Mouse (Mus musculus) MEL (cell line): ENCODE measurements around the gene Snrnp27. TPM values are rescaled to one million over a fixed set of nuclear protein-coding genes. Genes with fewer than 3 reads are reported as not detected.

ENCODE experiments used
- DNase-seq: peaks from one replicate; pipeline ENCODE4 v3.0.0; 2011; ENCODE audit warnings: low read depth, low spot score
- H3K27ac ChIP-seq: 2 replicates; pipeline ENCODE4 v1.5.1; 2012; ENCODE audit warnings: low read depth, mild to moderate bottlenecking, control low read depth, low read length, moderate library complexity; ENCODE audit not compliant: control insufficient read depth
- H3K27me3 ChIP-seq, 2 experiments: fragments of 150-350 bp in 1 of 2; sonication (generic) in 1 of 2; 2 replicates each; pipeline ENCODE4 v1.6.1; 2012; ENCODE audit warnings: low read length in 2 of 2, mild to moderate bottlenecking in 2 of 2, improper control_type of control experiment in 1 of 2, moderate library complexity in 1 of 2; ENCODE audit not compliant: insufficient read depth in 2 of 2, control insufficient read depth in 1 of 2
- H3K36me3 ChIP-seq, 2 experiments: 2 replicates each; pipeline ENCODE4 v1.6.1; 2012 to 2014; ENCODE audit warnings: low read length in 2 of 2, improper control_type of control experiment in 1 of 2, inconsistent platforms in 1 of 2, mild to moderate bottlenecking in 1 of 2; ENCODE audit not compliant: insufficient read depth in 2 of 2, control insufficient read depth in 1 of 2
- H3K4me1 ChIP-seq, 2 experiments: fragments of 150-350 bp in 1 of 2; sonication (generic) in 1 of 2; 2 replicates each; pipeline ENCODE4 v1.6.1; 2012; ENCODE audit warnings: low read length in 2 of 2, improper control_type of control experiment in 1 of 2, mild to moderate bottlenecking in 1 of 2; ENCODE audit not compliant: insufficient read depth in 2 of 2, control insufficient read depth in 1 of 2
- H3K4me3 ChIP-seq, 2 experiments: fragments of 150-350 bp in 1 of 2; sonication (generic) in 1 of 2; 2 replicates each; pipeline ENCODE4 v1.5.1; 2012; ENCODE audit warnings: low read depth in 2 of 2, low read length in 2 of 2, mild to moderate bottlenecking in 2 of 2, moderate library complexity in 2 of 2, control low read depth in 1 of 2, improper control_type of control experiment in 1 of 2; ENCODE audit not compliant: control insufficient read depth in 1 of 2, insufficient read depth in 1 of 2
- H3K79me2 ChIP-seq: 2 replicates; pipeline ENCODE4 v1.6.1; 2012; ENCODE audit warnings: mild to moderate bottlenecking, low read length, moderate library complexity; ENCODE audit not compliant: control insufficient read depth, poor library complexity, insufficient read depth
- H3K9ac ChIP-seq: 2 replicates; pipeline ENCODE4 v1.6.1; 2012; ENCODE audit warnings: low read depth, mild to moderate bottlenecking, control low read depth, low read length, moderate library complexity; ENCODE audit not compliant: control insufficient read depth, poor library complexity, severe bottlenecking
- H3K9me3 ChIP-seq: fragments of 150-350 bp; sonication (generic); replicated peaks from 2 replicates; pipeline ENCODE4 v1.6.1; 2012; ENCODE audit warnings: mild to moderate bottlenecking, low read length, improper control_type of control experiment, moderate library complexity; ENCODE audit not compliant: insufficient read depth
- BHLHE40 ChIP-seq: IDR thresholded peaks from 2 replicates; pipeline ENCODE4 v1.6.1; 2012; ENCODE audit warnings: low read depth, mild to moderate bottlenecking, inconsistent platforms, low read length, improper control_type of control experiment, borderline replicate concordance
- CHD1 ChIP-seq: IDR thresholded peaks from 2 replicates; pipeline ENCODE4 v1.6.1; 2012; ENCODE audit warnings: low read depth, mild to moderate bottlenecking, inconsistent platforms, low read length, improper control_type of control experiment
- CHD2 ChIP-seq: IDR thresholded peaks from 2 replicates; pipeline ENCODE4 v1.6.1; 2011; ENCODE audit warnings: low read length, improper control_type of control experiment
- CTCF ChIP-seq, 3 experiments: IDR thresholded peaks in 2 of 3; conservative IDR thresholded peaks in 1 of 3; 2 replicates each; pipeline ENCODE4 v1.5.1; 2011 to 2012; ENCODE audit warnings: low read length in 3 of 3, low read depth in 2 of 3, mild to moderate bottlenecking in 2 of 3, improper control_type of control experiment in 1 of 3, inconsistent platforms in 1 of 3, mixed read lengths in 1 of 3, moderate library complexity in 1 of 3; ENCODE audit not compliant: control insufficient read depth in 1 of 3, insufficient read depth in 1 of 3, poor library complexity in 1 of 3, severe bottlenecking in 1 of 3
- EP300 ChIP-seq, 2 experiments: IDR thresholded peaks; 2 replicates each; pipeline ENCODE4 v1.6.1; 2011; ENCODE audit warnings: improper control_type of control experiment in 2 of 2, low read length in 2 of 2, low read depth in 1 of 2, mild to moderate bottlenecking in 1 of 2
- ETS1 ChIP-seq: IDR thresholded peaks from 2 replicates; pipeline ENCODE4 v1.6.1; 2012; ENCODE audit warnings: low read depth, mild to moderate bottlenecking, inconsistent platforms, low read length, improper control_type of control experiment, moderate library complexity
- GABPA ChIP-seq: IDR thresholded peaks from 2 replicates; pipeline ENCODE4 v1.6.1; 2012; ENCODE audit warnings: low read depth, mild to moderate bottlenecking, inconsistent platforms, low read length, improper control_type of control experiment, moderate library complexity
- HCFC1 ChIP-seq: IDR thresholded peaks from 2 replicates; pipeline ENCODE4 v1.6.1; 2012; ENCODE audit warnings: low read depth, mild to moderate bottlenecking, inconsistent platforms, low read length, improper control_type of control experiment, moderate library complexity
- KAT2A ChIP-seq: conservative IDR thresholded peaks from 2 replicates; pipeline ENCODE4 v1.6.1; 2012; ENCODE audit warnings: low read depth, low read length, improper control_type of control experiment, inconsistent platforms
- MAFK ChIP-seq: IDR thresholded peaks from 2 replicates; pipeline ENCODE4 v1.6.1; 2011; ENCODE audit warnings: low read depth, mild to moderate bottlenecking, low read length, improper control_type of control experiment, borderline replicate concordance
- MAZ ChIP-seq: IDR thresholded peaks from 2 replicates; pipeline ENCODE4 v1.6.1; 2012; ENCODE audit warnings: low read depth, mild to moderate bottlenecking, inconsistent platforms, low read length, improper control_type of control experiment
- MEF2A ChIP-seq: IDR thresholded peaks from 2 replicates; pipeline ENCODE4 v1.6.1; 2014; ENCODE audit warnings: low read depth, mild to moderate bottlenecking, inconsistent platforms, low read length, improper control_type of control experiment; ENCODE audit not compliant: poor library complexity, insufficient replicate concordance, severe bottlenecking; ENCODE audit errors: extremely low read depth
- NELFE ChIP-seq: IDR thresholded peaks from 2 replicates; pipeline ENCODE4 v1.6.1; 2011; ENCODE audit warnings: low read depth, low read length, improper control_type of control experiment
- NRF1 ChIP-seq: IDR thresholded peaks from 2 replicates; pipeline ENCODE4 v1.6.1; 2014; ENCODE audit warnings: low read depth, mild to moderate bottlenecking, inconsistent platforms, low read length, improper control_type of control experiment, moderate library complexity; ENCODE audit not compliant: poor library complexity, insufficient read depth, severe bottlenecking
- RAD21 ChIP-seq: IDR thresholded peaks from 2 replicates; pipeline ENCODE4 v1.6.1; 2011; ENCODE audit warnings: mild to moderate bottlenecking, low read depth, low read length, improper control_type of control experiment
- SIN3A ChIP-seq: IDR thresholded peaks from 2 replicates; pipeline ENCODE4 v1.6.1; 2012; ENCODE audit warnings: low read length, improper control_type of control experiment, inconsistent platforms
- TAL1 ChIP-seq: IDR thresholded peaks from 2 replicates; pipeline ENCODE4 v1.6.1; 2012; ENCODE audit warnings: mild to moderate bottlenecking, inconsistent platforms, low read length, moderate library complexity, mixed read lengths
- TBP ChIP-seq: IDR thresholded peaks from 2 replicates; pipeline ENCODE4 v1.8.0; 2011; ENCODE audit warnings: low read depth, low read length, improper control_type of control experiment
- UBTF ChIP-seq: IDR thresholded peaks from 2 replicates; pipeline ENCODE4 v1.6.1; 2012; ENCODE audit warnings: low read depth, mild to moderate bottlenecking, inconsistent platforms, low read length, improper control_type of control experiment, moderate library complexity, borderline replicate concordance; ENCODE audit not compliant: insufficient read depth
- USF1 ChIP-seq: IDR thresholded peaks from 2 replicates; pipeline ENCODE4 v1.6.1; 2014; ENCODE audit warnings: low read depth, mild to moderate bottlenecking, inconsistent platforms, low read length, improper control_type of control experiment, moderate library complexity
- USF2 ChIP-seq, 2 experiments: IDR thresholded peaks; 2 replicates each; pipeline ENCODE4 v1.6.1; 2011 to 2012; ENCODE audit warnings: improper control_type of control experiment in 2 of 2, low read length in 2 of 2, borderline replicate concordance in 1 of 2, inconsistent platforms in 1 of 2, low read depth in 1 of 2, mild to moderate bottlenecking in 1 of 2; ENCODE audit not compliant: insufficient read depth in 1 of 2
- ZC3H11A ChIP-seq: IDR thresholded peaks from 2 replicates; pipeline ENCODE4 v1.6.1; 2012; ENCODE audit warnings: low read depth, mild to moderate bottlenecking, inconsistent platforms, low read length, improper control_type of control experiment
- ZKSCAN1 ChIP-seq: IDR thresholded peaks from 2 replicates; pipeline ENCODE4 v1.6.1; 2012; ENCODE audit warnings: low read depth, mild to moderate bottlenecking, inconsistent platforms, low read length, improper control_type of control experiment, moderate library complexity
- ZMIZ1 ChIP-seq: IDR thresholded peaks from 2 replicates; pipeline ENCODE4 v1.6.1; 2012; ENCODE audit warnings: low read depth, mild to moderate bottlenecking, inconsistent platforms, low read length, improper control_type of control experiment, moderate library complexity
- polyA plus RNA-seq, 2 experiments: library from polyadenylated mRNA; stranded (reverse) in 1 of 2; unstranded in 1 of 2; fragments of >175 nt in 1 of 2; fragments of >200 nt in 1 of 2; gene quantifications; 2 replicates each; pipeline versions ENCODE4 v1.2.1 to v1.2.4; 2012; ENCODE audit warnings: low replicate concordance in 2 of 2, low read depth in 1 of 2; ENCODE audit not compliant: insufficient read length in 2 of 2, insufficient read depth in 1 of 2, missing spikeins in 1 of 2
- total RNA-seq: library from RNA; depleted of rRNA; stranded (reverse); fragments of 300-350 nt; gene quantifications from 2 replicates; pipeline ENCODE4 v1.2.3, GENCODE M21; 2012

The Snrnp27 gene
- total and polyA plus RNA-seq, 3 experiments: 79.3 to 225 (median 106) TPM

GRCm38 (mm10) chr6:86641716-86642115, 42.6 kb downstream of the Snrnp27 start:
- H3K27ac ChIP-seq: no peak overlapping the region
- no peak overlapping the region for H3K4me3 ChIP-seq
- no peaks in the 10 kb centered on the region for H3K27me3 ChIP-seq
- peaks cover 7 to 22% of the 10 kb centered on the region in 2 experiments for H3K4me1 ChIP-seq
- H3K9me3 ChIP-seq: no peaks in the 10 kb centered on the region
- no peak for DNase-seq
- peak; percentile 39; the same call in 1 of the 2 replicates for TF ChIP-seq USF1
- TF ChIP-seq CHD2: no peak
- no peaks in the 10 kb centered on the region for H3K79me2 ChIP-seq
- H3K9ac ChIP-seq: no peak overlapping the region
- peaks cover 0 to 17% of the 10 kb centered on the region in 2 experiments; a peak in 2 of 4 replicates for H3K36me3 ChIP-seq

- Histone ChIP-seq H3K4me3 (no peak overlapping the region), H3K4me1 (peaks cover 10 to 30% of the 10 kb centered on the region in 2 experiments), H3K36me3 (peaks cover 0 to 22% of the 10 kb centered on the region in 2 experiments; a peak in 2 of 4 replicates), H3K27me3 (no peaks in the 10 kb centered on the region), H3K9me3 (no peaks in the 10 kb centered on the region), H3K9ac (no peak overlapping the region), H3K27ac (no peak overlapping the region), H3K79me2 (no peaks in the 10 kb centered on the region)
- TF ChIP-seq SIN3A: no peak
- no peak for TF ChIP-seq EP300 (IDR thresholded peaks at IDR 0.05; ENCODE audit: low read depth in 1 of 2, low read length in 2 of 2)
- no peak for TF ChIP-seq MAZ
- TF ChIP-seq ZMIZ1: no peak
- TF ChIP-seq TBP: no peak
- no peak for TF ChIP-seq HCFC1
- TF ChIP-seq KAT2A: no peak
- no peak for TF ChIP-seq CHD2
- no peak for TF ChIP-seq USF2 (IDR thresholded peaks at IDR 0.05; ENCODE audit: borderline replicate concordance in 1 of 2, insufficient read depth in 1 of 2, low read depth in 1 of 2, low read length in 2 of 2)
- no peak for TF ChIP-seq MEF2A
- no peak for TF ChIP-seq TAL1
- TF ChIP-seq UBTF: no peak
- no peak for TF ChIP-seq ZC3H11A
- DNase-seq: no peak
Measured at GRCm38 (mm10) chr6:86640776-86641175, 43.5 kb downstream of the Snrnp27 start.

GRCm38 (mm10) chr6:86640161-86640560, 44.2 kb downstream of the Snrnp27 start:
- Histone ChIP-seq H3K36me3 (peaks cover 0 to 22% of the 10 kb centered on the region in 2 experiments; a peak in 2 of 4 replicates), H3K27ac (peak overlapping the region; percentile 15; the same call in 1 of the 2 replicates), H3K27me3 (no peaks in the 10 kb centered on the region), H3K4me3 (no peak overlapping the region), H3K79me2 (no peaks in the 10 kb centered on the region), H3K9ac (no peak overlapping the region), H3K9me3 (no peaks in the 10 kb centered on the region), H3K4me1 (peaks cover 10 to 30% of the 10 kb centered on the region in 2 experiments)
- TF ChIP-seq CTCF (IDR thresholded peaks at IDR 0.05 in 2 of 3, conservative IDR thresholded peaks at IDR 0.05 in 1 of 3; ENCODE audit: control insufficient read depth in 1 of 3, insufficient read depth in 1 of 3, low read depth in 2 of 3, low read length in 3 of 3, poor library complexity in 1 of 3, severe bottlenecking in 1 of 3): no peak
- no peak for TF ChIP-seq EP300 (IDR thresholded peaks at IDR 0.05; ENCODE audit: low read depth in 1 of 2, low read length in 2 of 2)
- TF ChIP-seq ZKSCAN1: no peak
- TF ChIP-seq ZMIZ1: no peak
- TF ChIP-seq BHLHE40: no peak
- TF ChIP-seq MEF2A: no peak
- TF ChIP-seq CHD2: no peak
- TF ChIP-seq NELFE: no peak
- no peak for TF ChIP-seq MAFK
- no peak for TF ChIP-seq NRF1
- TF ChIP-seq TAL1: no peak
- no peak for TF ChIP-seq CHD1
- TF ChIP-seq GABPA: no peak
- TF ChIP-seq ETS1: no peak
- no peak for TF ChIP-seq HCFC1
- no peak for TF ChIP-seq RAD21
- no peak for TF ChIP-seq MAZ
- no peak for TF ChIP-seq ZC3H11A
- no peak for DNase-seq
